Mouse (Mus musculus): ENCODE data around the gene Ndufv2.
A peak's percentile ranks its signal among the peaks of the same experiment; 100 is the strongest.
"Not testable (repeated sequence)": the region's sequence is repeated elsewhere in the genome, so short reads cannot be mapped to it uniquely, and the experiment has no call there.

The Ndufv2 gene

GRCm38 (mm10) chr17:66084486-66084885 lies 16.9 kb downstream of the Ndufv2 start:
- DNase-seq, result no peak

DNA sequence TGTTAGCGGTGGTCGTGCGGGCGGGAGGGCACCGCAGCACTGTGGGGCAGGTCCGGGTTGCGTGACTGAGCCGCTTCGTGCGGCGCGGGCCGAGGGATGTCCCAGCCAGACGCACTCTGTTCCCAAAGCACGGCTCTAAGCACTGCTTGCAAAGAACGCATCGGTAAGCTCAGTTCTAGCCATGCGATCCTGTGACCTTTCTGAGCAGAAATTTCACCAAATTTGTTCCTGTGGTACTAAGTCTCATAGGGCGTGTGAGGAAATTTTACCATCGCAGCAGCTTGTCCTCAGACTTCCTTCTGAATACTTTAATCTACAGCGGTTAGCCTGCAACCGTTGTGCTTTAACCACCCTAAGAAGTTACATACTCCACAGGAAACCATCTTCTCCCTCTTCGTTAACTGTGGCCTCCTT lies 23.9 kb downstream of the Ndufv2 start:
- DNase-seq, result no peak

- DNase-seq, result peak; percentile 97
Measured at GRCm38 (mm10) chr17:66076934-66077333, 24.4 kb downstream of the Ndufv2 start, which contains the start of gene Ankrd12. TSS of gene Ankrd12 (minus strand) at chr17:66077089.

DNA sequence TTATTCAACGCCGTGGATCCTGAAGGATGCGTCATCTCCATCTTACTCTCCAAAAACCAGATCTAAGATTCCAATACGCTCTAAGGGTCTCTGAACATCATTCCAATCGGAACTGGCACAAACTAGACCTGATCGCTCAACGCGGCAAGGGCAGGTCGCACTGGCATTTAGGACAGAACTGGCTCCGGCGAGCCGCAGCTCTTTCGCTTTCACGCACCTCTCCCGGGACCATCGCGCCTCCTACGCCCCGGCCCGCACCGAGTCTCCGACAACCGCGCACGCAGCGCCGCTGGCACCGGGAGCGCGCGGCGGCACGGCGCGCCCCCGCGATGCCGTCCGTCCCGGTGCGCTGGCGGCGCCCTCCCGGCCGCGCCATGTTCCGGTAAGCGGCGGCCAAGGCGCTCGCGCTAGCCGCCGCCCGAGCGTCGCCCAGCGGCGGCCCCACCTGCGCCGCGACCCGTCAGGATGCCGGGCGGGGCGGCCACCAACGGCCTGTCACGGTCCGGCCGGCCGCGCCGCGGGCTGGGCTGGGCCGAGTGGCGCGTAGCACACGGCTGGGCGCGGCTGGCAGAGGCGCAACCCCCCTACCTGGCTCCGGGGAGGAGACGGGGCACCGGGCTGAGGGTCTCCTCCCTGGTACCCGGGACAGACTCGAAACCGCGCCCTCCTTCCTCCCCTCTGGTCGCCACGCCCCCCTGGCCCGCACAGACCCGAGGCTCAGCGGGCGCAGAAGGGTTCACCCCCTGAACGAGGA lies 25.0 kb downstream of the Ndufv2 start:
- peak; percentile 72 for DNase-seq

DNA sequence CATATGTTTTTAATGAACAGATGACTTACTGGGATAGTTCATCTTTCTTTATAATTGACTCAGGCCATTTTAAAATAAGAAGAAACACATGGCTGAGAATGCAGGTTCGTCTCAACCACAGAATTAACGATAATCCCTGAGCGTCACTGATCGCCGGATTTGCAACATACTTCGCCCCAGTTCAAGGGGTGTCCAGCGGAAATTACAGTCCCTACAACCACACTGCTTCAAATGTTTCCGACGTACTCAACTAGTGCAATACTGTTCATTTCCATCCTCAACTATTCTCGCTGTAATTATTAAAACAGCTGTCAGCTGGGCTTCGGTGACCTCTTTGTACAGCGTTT lies 25.6 kb downstream of the Ndufv2 start:
- DNase-seq, result peak; percentile 24

GRCm38 (mm10) chr17:66073971-66074370 lies 27.4 kb downstream of the Ndufv2 start:
- no peak for DNase-seq

- not testable (repeated sequence) for DNase-seq
Measured at GRCm38 (mm10) chr17:66069036-66069435, 32.3 kb downstream of the Ndufv2 start.

- DNase-seq, result no peak
Measured at GRCm38 (mm10) chr17:66065115-66065514, 36.2 kb downstream of the Ndufv2 start.

DNA sequence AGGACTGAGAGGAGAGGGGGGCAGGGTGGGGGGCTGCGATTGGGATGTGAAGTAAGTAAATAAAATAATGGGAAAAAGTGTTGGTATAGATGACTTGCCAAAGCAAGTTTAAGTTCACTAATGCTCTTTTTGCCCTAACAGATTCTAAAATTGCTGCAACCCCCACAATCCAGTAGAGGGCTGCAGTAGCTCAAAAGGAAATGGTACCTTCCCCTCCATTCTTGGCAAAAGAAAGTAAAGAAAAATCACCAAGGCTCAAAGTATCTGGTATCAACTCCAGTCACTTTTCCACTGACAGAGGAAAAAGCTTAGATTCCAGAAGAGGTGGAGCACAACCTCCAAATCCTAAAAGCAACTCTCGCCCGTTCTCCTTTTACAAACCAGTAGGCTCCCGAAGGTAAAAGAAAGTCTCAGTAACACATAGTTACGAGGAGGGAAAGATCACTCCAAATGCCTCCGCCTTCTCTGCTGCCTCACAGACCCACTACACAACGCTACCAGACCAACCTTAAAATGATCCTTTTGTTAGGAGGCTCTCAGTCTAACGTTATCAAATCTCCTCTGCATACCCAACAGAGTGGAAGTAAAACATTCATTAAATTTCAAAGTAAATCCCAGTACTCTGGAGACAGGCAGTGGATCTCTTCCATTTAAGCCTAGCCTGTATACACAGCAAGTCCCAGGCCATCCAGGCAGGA lies 40.0 kb downstream of the Ndufv2 start:
- DNase-seq, result no peak

DNA sequence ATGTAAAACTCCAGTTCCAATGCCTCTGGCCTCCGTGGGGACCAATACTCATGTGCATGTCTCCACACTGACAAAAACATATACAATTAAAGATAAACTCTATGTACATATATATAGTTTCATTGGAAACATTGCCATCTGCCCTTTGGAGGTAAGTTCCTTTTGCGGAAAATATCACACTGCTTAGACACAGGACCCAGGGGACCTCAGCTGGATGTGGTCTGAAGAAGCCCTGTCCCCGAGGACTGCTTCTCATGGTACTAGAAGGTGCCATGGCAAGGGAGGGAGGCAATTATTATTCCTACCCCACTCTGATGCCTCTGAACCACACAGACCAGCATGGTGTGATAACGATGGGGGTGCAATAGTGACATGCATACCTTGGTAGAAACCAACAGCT lies 43.2 kb downstream of the Ndufv2 start:
- no peak for DNase-seq

- no peak for DNase-seq
Measured at GRCm38 (mm10) chr17:66057145-66057544, 44.2 kb downstream of the Ndufv2 start.

- no peak for DNase-seq
Measured at GRCm38 (mm10) chr17:66053349-66053748, 48.0 kb downstream of the Ndufv2 start.

DNA sequence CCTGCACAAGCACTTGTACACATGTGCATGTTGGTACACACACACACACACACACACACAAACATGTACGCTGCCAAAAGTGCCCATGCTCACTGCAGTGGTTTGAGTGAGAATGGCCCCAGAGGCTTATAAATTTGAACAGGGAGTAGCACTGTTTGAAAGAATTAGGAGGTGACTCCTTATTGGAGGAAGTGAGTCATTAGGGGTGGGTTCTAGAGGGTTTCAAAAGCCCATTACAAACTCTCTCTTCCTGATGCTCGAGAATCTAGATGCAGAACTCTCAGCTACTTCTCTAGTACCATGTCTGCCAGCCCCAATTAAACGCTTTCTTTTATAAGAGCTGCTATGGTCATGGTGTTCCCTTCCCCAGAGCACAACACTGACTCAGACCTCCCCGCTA lies 52.6 kb downstream of the Ndufv2 start:
- no peak for DNase-seq

- DNase-seq, result no peak
Measured at GRCm38 (mm10) chr17:66048199-66048598, 53.2 kb downstream of the Ndufv2 start.

DNA sequence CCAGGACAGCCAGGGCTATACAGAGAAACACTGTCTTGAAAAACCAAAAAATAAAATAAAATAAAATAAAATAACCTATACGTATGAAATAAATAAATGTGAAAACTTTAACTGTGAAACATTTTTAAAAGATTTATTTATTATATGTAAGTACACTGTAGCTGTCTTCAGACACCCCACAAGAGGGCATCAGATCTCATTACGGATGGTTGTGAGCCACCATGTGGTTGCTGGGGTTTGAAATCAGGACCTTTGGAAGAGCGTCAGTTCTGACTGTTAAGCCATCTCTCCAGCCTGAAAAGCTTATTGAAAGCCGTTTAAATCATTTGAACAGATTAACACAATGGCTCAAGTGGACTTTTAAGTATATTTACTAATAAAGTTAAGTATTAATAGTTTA lies 57.7 kb downstream of the Ndufv2 start:
- not testable (repeated sequence) for DNase-seq

- no peak for DNase-seq
Measured at GRCm38 (mm10) chr17:66041020-66041419, 60.3 kb downstream of the Ndufv2 start.

DNA sequence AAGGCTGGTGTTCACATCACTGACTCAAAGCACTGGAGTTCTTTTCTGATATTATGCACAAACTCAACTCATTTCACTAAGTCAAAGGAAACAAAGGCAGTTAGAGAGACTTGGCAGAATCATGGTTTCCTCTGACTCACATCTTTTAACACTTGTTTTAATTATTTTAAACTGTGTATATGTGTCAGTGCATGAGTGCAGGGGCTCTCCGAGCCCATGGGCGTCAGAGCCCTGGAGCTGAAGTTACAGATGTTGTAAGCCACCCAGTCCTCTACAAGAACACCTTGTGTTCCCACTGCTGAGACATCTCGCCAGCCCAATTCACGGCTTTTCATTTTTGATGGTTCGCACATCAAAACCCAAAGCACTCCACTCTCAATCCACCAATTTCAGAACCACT lies 68.1 kb downstream of the Ndufv2 start:
- DNase-seq, result no peak

GRCm38 (mm10) chr17:66031991-66032390 lies 69.4 kb downstream of the Ndufv2 start:
- no peak for DNase-seq
